ENCODE assay signal across 33 mouse cellular contexts in genomic region chr5:65081836-65082235, GRCm38 (mm10). TPM values are rescaled to one million over a fixed set of nuclear protein-coding genes. Genes with fewer than 3 reads are reported as not detected.
"Had no signal": no experiment of that assay in that cellular context is flagged by ENCODE, and none has a peak within 500 bp of the region (broad histone marks: within the 10 kb centered on the region; RNA-seq: fewer than 3 reads in every experiment).

No protein-coding gene starts in this region.

- ATAC-seq: liver, embryonic 12.5 days; liver, postnatal 0 days; lung, postnatal 0 days; midbrain, embryonic 13.5 days; midbrain, embryonic 16.5 days had no signal

- H3K4me2 ChIP-seq: limb, embryonic 12.5 days; limb, embryonic 13.5 days; limb, embryonic 15.5 days; liver, embryonic 11.5 days; liver, embryonic 12.5 days; liver, embryonic 13.5 days; liver, embryonic 15.5 days; lung, embryonic 14.5 days; lung, embryonic 15.5 days; midbrain, embryonic 12.5 days; midbrain, embryonic 13.5 days; neural tube, embryonic 12.5 days; neural tube, embryonic 13.5 days had no signal

- H3K9ac ChIP-seq: limb, embryonic 12.5 days; limb, embryonic 13.5 days; limb, embryonic 15.5 days; liver, embryonic 12.5 days; liver, embryonic 13.5 days; liver, embryonic 14.5 days; liver, embryonic 15.5 days; liver, postnatal 0 days; lung, embryonic 14.5 days; lung, embryonic 15.5 days; midbrain, embryonic 12.5 days; midbrain, embryonic 13.5 days; neural tube, embryonic 12.5 days; neural tube, embryonic 13.5 days had no signal

- H3K27me3 ChIP-seq: limb, embryonic 12.5 days; limb, embryonic 13.5 days; limb, embryonic 15.5 days; liver, embryonic 12.5 days; liver, embryonic 13.5 days; liver, embryonic 15.5 days; lung, embryonic 15.5 days; megakaryocyte, embryonic 14.5 days; midbrain, embryonic 12.5 days; midbrain, embryonic 13.5 days; neural tube, embryonic 12.5 days; neural tube, embryonic 13.5 days had no signal

- DNase-seq: left cerebral cortex, postnatal 4 days; liver; liver, embryonic 13.5 days; liver, postnatal 0 days; lung, adult 18-20 months; lung, adult 2 months; lung, embryonic 14.5 days; lung, postnatal 10 days; lung, postnatal 14 days; lung, postnatal 36 days; lung, postnatal 4 days; midbrain, embryonic 14.5 days had no signal

- H3K4me3 ChIP-seq: limb, embryonic 10.5 days; limb, embryonic 12.5 days; limb, embryonic 13.5 days; limb, embryonic 15.5 days; liver, embryonic 12.5 days; liver, embryonic 13.5 days; liver, embryonic 15.5 days; lung, embryonic 15.5 days; megakaryocyte, embryonic 14.5 days; midbrain, embryonic 10.5 days; midbrain, embryonic 12.5 days; midbrain, embryonic 13.5 days; myocyte; neural tube, embryonic 12.5 days; neural tube, embryonic 13.5 days had no signal

- H3K27ac ChIP-seq: limb, embryonic 10.5 days; limb, embryonic 12.5 days; limb, embryonic 13.5 days; limb, embryonic 15.5 days; liver, embryonic 12.5 days; liver, embryonic 13.5 days; liver, embryonic 14.5 days; liver, embryonic 15.5 days; lung, embryonic 15.5 days; macrophage; midbrain, embryonic 10.5 days; midbrain, embryonic 12.5 days; midbrain, embryonic 13.5 days; neural tube, embryonic 12.5 days; neural tube, embryonic 13.5 days had no signal

- H3K9me3 ChIP-seq: limb, embryonic 10.5 days; limb, embryonic 12.5 days; limb, embryonic 13.5 days; limb, embryonic 15.5 days; liver, embryonic 12.5 days; liver, embryonic 13.5 days; liver, embryonic 15.5 days; lung, embryonic 15.5 days; midbrain, embryonic 10.5 days; midbrain, embryonic 12.5 days; midbrain, embryonic 13.5 days; neural tube, embryonic 12.5 days; neural tube, embryonic 13.5 days had no signal

- H3K36me3 ChIP-seq: limb, embryonic 10.5 days; limb, embryonic 12.5 days; limb, embryonic 13.5 days; limb, embryonic 15.5 days; liver, embryonic 12.5 days; liver, embryonic 13.5 days; liver, embryonic 15.5 days; lung, embryonic 15.5 days; midbrain, embryonic 10.5 days; midbrain, embryonic 12.5 days; midbrain, embryonic 13.5 days; neural tube, embryonic 12.5 days; neural tube, embryonic 13.5 days had no signal

- H3K4me1 ChIP-seq: limb, embryonic 10.5 days; liver, embryonic 15.5 days; lung, embryonic 15.5 days; midbrain, embryonic 10.5 days; midbrain, embryonic 12.5 days; midbrain, embryonic 13.5 days; neural tube, embryonic 12.5 days; neural tube, embryonic 13.5 days had no signal

RNA-seq across cellular contexts. Expression of gene Tmem156, which starts 10.1 kb away (rescaled TPM):
- total RNA-seq: left cerebral cortex, postnatal 4 days; midbrain, postnatal 0 days had no signal
- polyA plus RNA-seq: limb, embryonic 10.5 days; limb, embryonic 12.5 days; liver, adult 2 months; midbrain, embryonic 10.5 days; midbrain, embryonic 13.5 days; midbrain, embryonic 14.5 days; midbrain, embryonic 16.5 days; neural tube, embryonic 13.5 days had no signal
